13 mouse cellular contexts compared by ENCODE assay signal in genomic region chr1:23117423-23117822, GRCm38 (mm10). TPM values are rescaled to one million over a fixed set of nuclear protein-coding genes. Genes with fewer than 3 reads are reported as not detected.
DNase-seq lines count a peak whose midpoint lies in the region; ATAC-seq and TF ChIP-seq lines count a peak whose summit lies in the region.
"Had no signal": no experiment of that assay in that cellular context is flagged by ENCODE, and none has a peak within 500 bp of the region (broad histone marks: within the 10 kb centered on the region; RNA-seq: fewer than 3 reads in every experiment).

No protein-coding gene starts in this region.

- H3K9ac ChIP-seq in lung, embryonic 14.5 days, result no peak overlapping the region
- H3K9ac ChIP-seq in heart, postnatal 0 days (replicated peaks; ENCODE audit: low read depth, low read length), result no peak overlapping the region
- no peak overlapping the region for H3K9ac ChIP-seq in midbrain, postnatal 0 days (replicated peaks; ENCODE audit: low read length, poor library complexity, severe bottlenecking)

- WGBS in lung, embryonic 14.5 days, result 27% methylated on average over 3 of the region's 3 CpGs
- 22% methylated on average over 3 of the region's 3 CpGs for WGBS in heart, postnatal 0 days
- 68% methylated on average over 3 of the region's 3 CpGs for WGBS in midbrain, postnatal 0 days

- no peak for DNase-seq in frontal cortex, postnatal 14 days (ENCODE audit: low spot score in 2 of 2)
- DNase-seq in lung, embryonic 14.5 days, result peak; percentile 73
- DNase-seq in lung, adult 18-20 months, result no peak
- DNase-seq in heart, postnatal 0 days (ENCODE audit: low spot score), result peak; percentile 81
- peak; percentile 62 for DNase-seq in telencephalon, adult 2 months (ENCODE audit: low read depth, low spot score)
- DNase-seq in urinary bladder, postnatal 14 days (ENCODE audit: low spot score), result no peak
- DNase-seq in midbrain, postnatal 0 days (ENCODE audit: low spot score), result no peak

- peaks cover 5% of the 10 kb centered on the region; the same call in 1 of the 2 replicates for H3K4me1 ChIP-seq in lung, embryonic 14.5 days (ENCODE audit: insufficient read depth)
- H3K4me1 ChIP-seq in heart, postnatal 0 days (ENCODE audit: control insufficient read depth, insufficient read depth), result peaks cover 44% of the 10 kb centered on the region
- H3K4me1 ChIP-seq in midbrain, postnatal 0 days (ENCODE audit: insufficient read depth, low read length), result no peaks in the 10 kb centered on the region

- no peak overlapping the region for H3K4me3 ChIP-seq in lung, embryonic 14.5 days (ENCODE audit: low read depth, low read length)
- no peak overlapping the region for H3K4me3 ChIP-seq in heart, postnatal 0 days (ENCODE audit: low read depth, low read length)
- H3K4me3 ChIP-seq in midbrain, postnatal 0 days (ENCODE audit: low read depth, low read length), result no peak overlapping the region

- TF ChIP-seq EP300 in heart, postnatal 0 days (IDR thresholded peaks at IDR 0.05; ENCODE audit: low read depth), result no peak

- no peak overlapping the region for H3K4me2 ChIP-seq in lung, embryonic 14.5 days
- no peak overlapping the region for H3K4me2 ChIP-seq in heart, postnatal 0 days (ENCODE audit: low read depth, low read length)
- H3K4me2 ChIP-seq in midbrain, postnatal 0 days (ENCODE audit: low read depth, low read length, poor library complexity, severe bottlenecking), result no peak overlapping the region

- no peaks in the 10 kb centered on the region for H3K9me3 ChIP-seq in lung, embryonic 14.5 days (ENCODE audit: low read depth, low read length)
- H3K9me3 ChIP-seq in heart, postnatal 0 days (replicated peaks; ENCODE audit: control insufficient read depth, low read length), result no peaks in the 10 kb centered on the region
- H3K9me3 ChIP-seq in midbrain, postnatal 0 days (ENCODE audit: low read length), result no peaks in the 10 kb centered on the region

- no peak for TF ChIP-seq CTCF in lung, embryonic 14.5 days (IDR thresholded peaks at IDR 0.05; ENCODE audit: low read depth)
- no peak for TF ChIP-seq CTCF in heart, postnatal 0 days (IDR thresholded peaks at IDR 0.05; ENCODE audit: low read depth)
- TF ChIP-seq CTCF in midbrain, postnatal 0 days (IDR thresholded peaks at IDR 0.05), result no peak

- ATAC-seq in frontal cortex, adult (ENCODE audit: low TSS enrichment), result peak; percentile 82
- peak; percentile 77 for ATAC-seq in lung, embryonic 14.5 days (ENCODE audit: insufficient read depth)
- peak; percentile 67 for ATAC-seq in heart, postnatal 0 days (ENCODE audit: insufficient read depth, low read depth)
- ATAC-seq in midbrain, postnatal 0 days (ENCODE audit: low FRiP score), result no peak
- ATAC-seq: CD4-positive, CD25-positive, alpha-beta regulatory T cell, adult 4 months; forebrain, embryonic 16.5 days; hindbrain, embryonic 16.5 days had no signal

- H3K36me3 ChIP-seq in lung, embryonic 14.5 days (ENCODE audit: insufficient read depth), result no peaks in the 10 kb centered on the region
- H3K36me3 ChIP-seq in heart, postnatal 0 days (replicated peaks; ENCODE audit: control insufficient read depth, insufficient read depth, low read length), result no peaks in the 10 kb centered on the region
- H3K36me3 ChIP-seq in midbrain, postnatal 0 days (ENCODE audit: insufficient read depth, low read length), result no peaks in the 10 kb centered on the region

- no peaks in the 10 kb centered on the region for H3K27me3 ChIP-seq in lung, embryonic 14.5 days (ENCODE audit: insufficient read depth, low read length)
- no peaks in the 10 kb centered on the region for H3K27me3 ChIP-seq in heart, postnatal 0 days (ENCODE audit: control insufficient read depth, insufficient read depth, low read length)
- H3K27me3 ChIP-seq in midbrain, postnatal 0 days (ENCODE audit: insufficient read depth, low read length), result no peaks in the 10 kb centered on the region

- no peak overlapping the region for H3K27ac ChIP-seq in lung, embryonic 14.5 days (ENCODE audit: low read depth)
- H3K27ac ChIP-seq in heart, postnatal 0 days (ENCODE audit: low read depth), result peak overlapping the region; percentile 65
- H3K27ac ChIP-seq in midbrain, postnatal 0 days (ENCODE audit: low read depth, low read length), result no peak overlapping the region

RNA-seq across cellular contexts. Expression of gene 4933415F23Rik, which starts 15.4 kb away (rescaled TPM):
- polyA plus RNA-seq in lung, embryonic 14.5 days (2014; fragmentation: Nextera tagmentation; extraction: Ambion mirVana), result not detected in 2 replicates
- total RNA-seq in heart, postnatal 0 days (2014; rRNA removed; ENCODE audit: low replicate concordance), result not detected in 2 replicates
- not detected in 2 replicates for polyA plus RNA-seq in heart, postnatal 0 days (2015; fragmentation: Nextera tagmentation; extraction: Ambion mirVana)
- total RNA-seq in midbrain, postnatal 0 days (2014; rRNA removed), result 0.11 TPM in 1 of 2 replicates, not detected in the other
- polyA plus RNA-seq in midbrain, postnatal 0 days (2015; fragmentation: Nextera tagmentation; extraction: Ambion mirVana), result not detected in 2 replicates
- total RNA-seq: left cerebral cortex, adult 8-10 months had no signal
- polyA plus RNA-seq: CD4-positive, CD25-positive, alpha-beta regulatory T cell, adult 4 months; forebrain, embryonic 16.5 days; hindbrain, embryonic 16.5 days; stomach, embryonic 16.5 days had no signal

Comparison
In these comparisons a context has a peak if more than half of its experiments do, and no peak if none do; other contexts are left out.
1. DNase-seq: peak in lung, embryonic 14.5 days (single experiment), heart, postnatal 0 days (single experiment) and telencephalon, adult 2 months (single experiment); none in frontal cortex, postnatal 14 days (0 of 2), lung, adult 18-20 months (0 of 2), urinary bladder, postnatal 14 days (single experiment) and midbrain, postnatal 0 days (single experiment).